Mouse (Mus musculus) small intestine, adult 2 months (tissue): Measurements from ENCODE around the gene Hoxd9. TPM values are rescaled to one million over a fixed set of nuclear protein-coding genes. Genes with fewer than 3 reads are reported as not detected.

Source experiments
- H3K27ac ChIP-seq: fragments of 200-500 bp; 2 replicates; pipeline ENCODE4 v1.5.1; 2012; ENCODE audit warnings: low read depth, low read length, control low read depth, inconsistent platforms; ENCODE audit not compliant: insufficient read depth
- H3K27me3 ChIP-seq: fragments of 200-500 bp; 2 replicates; pipeline ENCODE4 v1.6.1; 2012; ENCODE audit warnings: mild to moderate bottlenecking, moderate library complexity, low read length, inconsistent platforms; ENCODE audit not compliant: control insufficient read depth, insufficient read depth
- H3K36me3 ChIP-seq: fragments of 200-500 bp; 2 replicates; pipeline ENCODE4 v1.6.1; 2012; ENCODE audit warnings: mild to moderate bottlenecking, low read length, control low read depth, inconsistent platforms; ENCODE audit not compliant: control insufficient read depth, insufficient read depth
- H3K4me1 ChIP-seq: fragments of 200-500 bp; 2 replicates; pipeline ENCODE4 v1.6.1; 2012; ENCODE audit warnings: low read length, inconsistent platforms, mixed read lengths; ENCODE audit not compliant: control insufficient read depth, insufficient read depth, insufficient read length
- H3K4me3 ChIP-seq: fragments of 200-500 bp; 2 replicates; pipeline ENCODE4 v1.5.1; 2012; ENCODE audit warnings: low read depth, mild to moderate bottlenecking, control low read depth, inconsistent platforms, low read length, moderate library complexity
- CTCF ChIP-seq: fragments of 200-500 bp; IDR thresholded peaks from 2 replicates; pipeline ENCODE4 v1.5.1; 2012; ENCODE audit warnings: low read depth, mild to moderate bottlenecking, control low read depth, inconsistent platforms, low read length, moderate library complexity, mixed read lengths; ENCODE audit not compliant: insufficient replicate concordance, insufficient read length; ENCODE audit errors: extremely low read depth
- POLR2A ChIP-seq: fragments of 200-500 bp; IDR thresholded peaks from 2 replicates; pipeline ENCODE4 v1.6.1; 2012; ENCODE audit warnings: low read depth, mild to moderate bottlenecking, control low read depth, inconsistent platforms, low read length, moderate library complexity
- WGBS: fragments of 180-500 bp; shearing (Covaris S2); methylation state at CpG from one replicate; pipeline ENCODE4 v1.1.7; 2018; 5-methylcytosine and 5-hydroxymethylcytosine counted together
- polyA plus RNA-seq: library from polyadenylated mRNA; depleted of rRNA; stranded (reverse); fragments of >200 nt; gene quantifications from 2 replicates; pipeline ENCODE4 v1.2.3, GENCODE M21; 2012

The Hoxd9 gene
- polyA plus RNA-seq, 1 experiment: 0.34 TPM

- Histone ChIP-seq H3K4me1 (no peaks in the 10 kb centered on the region; the same call in 1 of the 2 replicates), H3K27me3 (peaks cover 82% of the 10 kb centered on the region), H3K27ac (no peak within 1 kb of the TSS), H3K36me3 (no peaks in the 10 kb centered on the region), H3K4me3 (no peak within 1 kb of the TSS)
- 5% methylated on average over 56 of the region's 56 CpGs for WGBS
- TF ChIP-seq POLR2A (no peak), CTCF (no peak)
Measured at GRCm38 (mm10) chr2:74691022-74691951, 6.2 kb upstream of the Hoxd9 start, which contains the start of gene Hoxd10. TSS of gene Hoxd10 (plus strand) at chr2:74691924.

GRCm38 (mm10) chr2:74691995-74692807 lies 5.3 kb upstream of the Hoxd9 start:
- Histone ChIP-seq H3K27ac (no peak overlapping the region), H3K27me3 (peaks cover 85% of the 10 kb centered on the region), H3K4me3 (no peak overlapping the region), H3K4me1 (no peaks in the 10 kb centered on the region; the same call in 1 of the 2 replicates), H3K36me3 (no peaks in the 10 kb centered on the region)
- TF ChIP-seq CTCF (no peak), POLR2A (no peak)
- 7% methylated on average over 35 of the region's 35 CpGs for WGBS

GRCm38 (mm10) chr2:74692808-74693431 lies 4.6 kb upstream of the Hoxd9 start:
- Histone ChIP-seq H3K36me3 (no peaks in the 10 kb centered on the region), H3K27me3 (peaks cover 85% of the 10 kb centered on the region), H3K4me1 (peaks cover 2% of the 10 kb centered on the region), H3K4me3 (no peak overlapping the region), H3K27ac (no peak overlapping the region)
- 4% methylated on average over 20 of the region's 20 CpGs for WGBS
- no peak for TF ChIP-seq POLR2A
- TF ChIP-seq CTCF: no peak

GRCm38 (mm10) chr2:74693432-74693827 lies 4.1 kb upstream of the Hoxd9 start:
- TF ChIP-seq CTCF: no peak
- TF ChIP-seq POLR2A: no peak
- Histone ChIP-seq H3K27me3 (peaks cover 86% of the 10 kb centered on the region), H3K27ac (no peak overlapping the region), H3K4me1 (peaks cover 5% of the 10 kb centered on the region), H3K4me3 (no peak overlapping the region), H3K36me3 (no peaks in the 10 kb centered on the region)
- WGBS: 16% methylated on average over 4 of the region's 4 CpGs

- no peak overlapping the region for H3K27ac ChIP-seq
- peaks cover 5% of the 10 kb centered on the region for H3K4me1 ChIP-seq
- H3K4me3 ChIP-seq: no peak overlapping the region
- peaks cover 89% of the 10 kb centered on the region for H3K27me3 ChIP-seq
- H3K36me3 ChIP-seq: no peaks in the 10 kb centered on the region
- WGBS: 8% methylated on average over 16 of the region's 16 CpGs
- no peak for TF ChIP-seq POLR2A
- TF ChIP-seq CTCF: peak; percentile 29; the same call in 1 of the 2 replicates
Measured at GRCm38 (mm10) chr2:74694066-74694465, 3.5 kb upstream of the Hoxd9 start.

GRCm38 (mm10) chr2:74695383-74695782 lies 2.1 kb upstream of the Hoxd9 start:
- Histone ChIP-seq H3K27ac (no peak overlapping the region), H3K4me3 (no peak overlapping the region), H3K4me1 (peaks cover 5% of the 10 kb centered on the region), H3K36me3 (no peaks in the 10 kb centered on the region), H3K27me3 (peaks cover 91% of the 10 kb centered on the region)
- 16% methylated on average over 1 of the region's 1 CpGs for WGBS
- TF ChIP-seq POLR2A: no peak
- no peak for TF ChIP-seq CTCF

- Histone ChIP-seq H3K4me3 (no peak overlapping the region), H3K27ac (no peak overlapping the region), H3K27me3 (peaks cover 94% of the 10 kb centered on the region), H3K4me1 (peaks cover 5% of the 10 kb centered on the region), H3K36me3 (no peaks in the 10 kb centered on the region)
- 15% methylated on average over 7 of the region's 7 CpGs for WGBS
- TF ChIP-seq CTCF: no peak
Measured at GRCm38 (mm10) chr2:74695813-74696430, 1.6 kb upstream of the Hoxd9 start.
